Mouse (Mus musculus): ENCODE data around the gene Pakap. TPM values are rescaled to one million over a fixed set of nuclear protein-coding genes. Genes with fewer than 3 reads are reported as not detected.

The Pakap gene
- polyA plus RNA-seq, 1 experiment from 2014 or later = 25.4 TPM

GRCm38 (mm10) chr4:57940631-57941030 lies 372.7 kb downstream of the Pakap start:
- Histone ChIP-seq H3K27ac (replicated peaks; ENCODE audit: low read depth, low read length) (no peak overlapping the region), H3K4me2 (ENCODE audit: low read depth, low read length) (no peak overlapping the region), H3K9ac (ENCODE audit: low read depth, low read length) (no peak overlapping the region), H3K9me3 (ENCODE audit: control insufficient read depth, low read length) (no peaks in the 10 kb centered on the region), H3K4me1 (ENCODE audit: control insufficient read depth, insufficient read depth, low read length) (no peaks in the 10 kb centered on the region), H3K36me3 (ENCODE audit: control insufficient read depth, insufficient read depth, low read length) (peaks cover 29% of the 10 kb centered on the region), H3K4me3 (ENCODE audit: low read depth, low read length) (no peak overlapping the region), H3K27me3 (replicated peaks; ENCODE audit: control insufficient read depth, insufficient read depth, low read length) (no peaks in the 10 kb centered on the region)
- ATAC-seq (ENCODE audit: low read depth) (no peak), DNase-seq (ENCODE audit: low spot score) (no peak)
- 84% methylated on average over 4 of the region's 4 CpGs for WGBS

GRCm38 (mm10) chr4:57942892-57943291 lies 374.9 kb downstream of the Pakap start:
- Histone ChIP-seq H3K9me3 (ENCODE audit: control insufficient read depth, low read length) (no peaks in the 10 kb centered on the region), H3K4me2 (ENCODE audit: low read depth, low read length) (no peak overlapping the region), H3K4me3 (ENCODE audit: low read depth, low read length) (no peak overlapping the region), H3K9ac (ENCODE audit: low read depth, low read length) (no peak overlapping the region), H3K27me3 (replicated peaks; ENCODE audit: control insufficient read depth, insufficient read depth, low read length) (no peaks in the 10 kb centered on the region), H3K4me1 (ENCODE audit: control insufficient read depth, insufficient read depth, low read length) (no peaks in the 10 kb centered on the region), H3K36me3 (ENCODE audit: control insufficient read depth, insufficient read depth, low read length) (peaks cover 50% of the 10 kb centered on the region), H3K27ac (replicated peaks; ENCODE audit: low read depth, low read length) (no peak overlapping the region)
- 93% methylated on average over 2 of the region's 2 CpGs for WGBS
- ATAC-seq (ENCODE audit: low read depth) (no peak), DNase-seq (ENCODE audit: low spot score) (no peak)

Other genes starting within 250 kb of the Pakap start
- gene Palm2, start 133.9 kb upstream of the Pakap start, polyA plus RNA-seq (2014; fragmentation: Nextera tagmentation; extraction: Ambion mirVana) = 5.3 and 7.6 TPM in 2 replicates
- gene Akap2, start 149.5 kb downstream of the Pakap start, polyA plus RNA-seq (2014; fragmentation: Nextera tagmentation; extraction: Ambion mirVana) = 24.9 and 28.5 TPM in 2 replicates